Mouse (Mus musculus) 3134 (cell line): Measurements from ENCODE around the gene Shroom3.

Experiments
- DNase-seq: peaks from one replicate; pipeline ENCODE4 v3.0.0-alpha.2; 2011; ENCODE audit warnings: low spot score; ENCODE audit not compliant: insufficient read length; ENCODE audit errors: extremely low read depth

Gene Shroom3

GRCm38 (mm10) chr5:92994309-92994708, 311.1 kb downstream of the Shroom3 start:
- DNase-seq: no peak

DNA sequence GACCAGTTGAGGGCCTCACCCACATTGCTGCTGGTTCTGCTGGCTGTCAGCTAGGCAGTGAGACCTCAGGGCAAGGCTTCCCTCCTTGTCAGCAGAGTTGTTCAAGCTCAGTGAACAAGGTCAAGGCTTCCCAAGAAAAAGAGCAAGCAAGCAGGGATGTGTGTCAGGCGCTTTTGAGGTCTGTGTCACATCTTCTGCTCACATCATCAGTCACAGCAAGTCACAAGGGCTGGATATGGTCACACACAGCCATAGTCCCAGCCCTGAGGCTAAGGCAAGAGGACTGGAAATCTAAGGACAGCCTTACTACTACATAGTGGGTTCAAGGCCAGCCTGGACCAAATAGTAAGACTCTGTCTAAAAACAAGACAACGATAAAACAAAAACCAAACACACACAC, 311.6 kb downstream of the Shroom3 start:
- no peak for DNase-seq

- DNase-seq: peak; percentile 45
Measured at GRCm38 (mm10) chr5:92997428-92998120, 314.3 kb downstream of the Shroom3 start.

- DNase-seq: no peak
Measured at GRCm38 (mm10) chr5:92998494-92999016, 315.3 kb downstream of the Shroom3 start.

- DNase-seq: no peak
Measured at GRCm38 (mm10) chr5:93000060-93000459, 316.8 kb downstream of the Shroom3 start.

DNA sequence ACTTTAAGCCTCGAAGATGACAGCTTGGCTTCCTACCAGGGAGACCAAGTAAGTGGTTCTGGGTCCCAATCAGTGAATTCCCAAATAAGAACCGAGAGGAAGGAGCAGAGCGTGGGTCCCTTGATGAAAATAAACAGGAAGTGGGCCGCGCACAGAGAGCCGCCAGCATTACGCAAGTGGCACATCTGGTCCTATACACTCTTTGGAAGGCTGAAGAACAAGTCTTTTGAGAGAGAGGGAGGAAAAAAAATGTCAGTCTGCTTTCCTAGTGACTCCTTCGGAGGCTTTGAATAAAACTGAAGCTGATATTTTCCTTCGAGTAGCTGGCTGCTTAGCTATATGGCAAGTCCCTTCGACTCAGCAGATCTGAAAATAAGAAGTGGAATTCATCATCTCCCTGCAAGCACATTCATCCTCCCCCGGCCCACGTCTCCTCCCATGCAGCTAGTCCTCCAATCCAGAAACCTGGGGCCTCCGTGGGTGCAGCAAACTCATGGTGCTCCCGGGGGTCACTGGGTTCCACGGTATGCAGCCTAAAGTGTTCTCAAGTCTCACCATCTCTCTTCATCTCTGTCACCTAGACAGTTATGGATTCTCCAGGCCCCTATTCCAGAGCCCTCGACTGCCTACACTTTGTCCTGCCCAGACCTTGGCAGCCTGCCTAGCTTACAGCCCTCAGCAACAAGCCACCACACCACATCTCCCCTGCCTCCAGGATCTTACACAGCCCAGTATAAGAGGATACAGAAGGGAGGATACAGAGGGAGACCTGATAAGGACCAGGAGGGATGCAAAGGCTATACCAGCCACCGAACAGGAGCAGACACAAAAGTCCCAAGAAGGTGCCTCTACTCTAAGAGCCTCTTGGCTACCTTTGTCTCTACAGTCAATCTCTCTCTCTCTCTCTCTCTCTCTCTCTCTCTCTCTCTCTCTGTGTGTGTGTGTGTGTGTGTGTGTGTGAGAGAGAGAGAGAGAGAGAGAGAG, 317.8 kb downstream of the Shroom3 start:
- no peak for DNase-seq

DNA sequence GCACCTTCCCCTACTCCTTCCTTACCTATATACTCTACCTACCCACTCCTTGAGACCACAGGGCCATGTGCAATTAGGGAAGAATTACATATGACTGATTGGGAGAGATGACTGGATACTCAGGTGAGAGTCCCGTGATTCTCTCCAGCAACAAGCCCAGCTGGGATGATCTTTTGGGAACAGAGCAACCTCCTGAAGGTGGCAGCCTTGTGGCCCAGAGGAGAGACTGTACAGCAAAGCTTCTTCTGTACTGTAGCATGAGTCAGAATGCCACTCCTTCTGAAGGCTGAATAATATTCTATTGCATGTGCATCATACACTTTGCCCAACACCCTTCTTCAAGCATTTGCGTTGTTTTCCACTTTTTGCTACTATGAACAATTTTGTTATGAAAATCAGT, 319.4 kb downstream of the Shroom3 start:
- DNase-seq: no peak

DNA sequence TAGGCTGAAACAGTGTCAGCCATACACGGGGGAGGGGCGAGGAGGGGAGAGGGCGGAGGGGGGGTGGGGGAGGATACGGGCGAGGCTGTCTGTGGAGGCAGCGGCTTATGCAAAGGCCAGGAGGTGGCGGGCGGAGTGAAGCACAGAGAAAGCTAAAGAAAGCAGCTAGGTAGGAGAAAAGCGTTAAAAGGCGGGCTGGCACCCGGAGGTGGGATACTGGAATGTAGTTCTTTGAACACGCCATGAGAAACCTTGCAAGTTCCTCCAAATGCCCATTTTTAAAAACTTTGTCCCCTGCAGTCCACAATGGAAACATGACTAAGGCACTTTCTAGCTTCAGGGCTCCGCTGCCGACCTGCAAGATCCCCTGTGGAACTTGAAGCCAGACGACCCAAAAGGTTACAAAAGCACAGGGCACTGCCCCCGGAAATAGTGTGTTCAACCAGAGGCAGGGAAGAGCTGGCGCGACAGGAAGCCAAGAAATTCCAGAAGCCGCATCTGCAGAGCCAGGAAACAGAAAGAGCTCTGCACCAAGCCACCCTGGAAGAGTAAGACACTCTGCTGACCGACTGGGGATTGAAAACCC, 322.1 kb downstream of the Shroom3 start:
- no peak for DNase-seq

DNA sequence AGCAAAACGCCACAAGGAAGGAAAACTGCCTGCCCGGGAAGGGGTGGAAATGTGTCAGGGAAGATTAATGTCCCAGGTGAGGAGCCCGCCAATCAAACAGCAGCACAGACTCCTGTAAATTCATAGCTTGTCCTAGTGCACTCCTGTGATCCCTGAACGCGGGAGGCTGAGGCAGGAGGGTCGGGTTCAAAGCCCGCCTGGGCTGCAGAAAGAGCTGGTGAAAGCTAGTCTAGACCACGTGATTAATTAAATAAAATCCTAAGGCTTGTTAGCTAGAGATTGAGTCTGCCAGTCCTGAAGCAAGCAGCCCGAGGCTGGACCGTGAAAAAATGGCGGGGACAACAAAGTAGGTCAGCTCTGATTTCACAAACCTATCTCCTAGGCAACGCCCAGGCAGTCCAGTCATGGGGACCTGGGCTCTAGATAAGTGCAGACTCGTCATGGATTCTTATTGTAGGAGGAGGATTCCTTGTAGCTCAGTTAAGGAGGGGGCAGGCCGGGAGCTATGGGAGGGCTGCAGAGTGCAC, 322.6 kb downstream of the Shroom3 start:
- DNase-seq: no peak

DNA sequence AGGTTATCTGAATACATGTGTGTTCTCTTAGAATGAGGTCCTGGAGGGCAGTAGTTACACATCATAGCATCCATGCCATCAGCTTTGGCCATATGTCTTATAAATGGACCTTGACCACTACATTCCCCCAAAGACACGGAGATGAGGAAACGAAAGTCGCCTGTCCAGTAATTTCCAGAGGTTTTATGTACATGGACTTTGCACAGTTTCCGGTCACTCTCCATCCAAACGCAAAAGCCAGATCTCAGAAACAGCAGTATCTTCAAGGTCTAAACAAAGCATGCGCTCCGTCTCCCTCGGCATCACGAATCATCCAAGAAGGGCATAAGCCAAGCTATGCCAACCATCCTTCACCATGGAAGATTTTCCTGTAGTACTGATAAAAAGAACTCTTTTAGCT, 325.0 kb downstream of the Shroom3 start:
- no peak for DNase-seq
